Mouse (Mus musculus): ENCODE data around the gene Krtcap3.
"Not testable (repeated sequence)": the region's sequence is repeated elsewhere in the genome, so short reads cannot be mapped to it uniquely, and the experiment has no call there.

Krtcap3 gene

GRCm38 (mm10) chr5:31251541-31252101 lies at the start of gene Krtcap3:
Krtcap3 (plus strand) TSS chr5:31251691.
- peak in 1 of 2 experiments; percentile 38 for DNase-seq (ENCODE audit: low spot score in 2 of 2)

GRCm38 (mm10) chr5:31201742-31202590 lies 49.5 kb upstream of the Krtcap3 start, which contains the start of gene Zfp513:
Zfp513 (minus strand) TSS chr5:31202303.
- peak; percentile 85 to 94 for DNase-seq (ENCODE audit: low spot score in 2 of 2)

GRCm38 (mm10) chr5:31202933-31203332 lies 48.6 kb upstream of the Krtcap3 start:
- DNase-seq (ENCODE audit: low spot score in 2 of 2): no peak

- no peak for DNase-seq (ENCODE audit: low spot score in 2 of 2)
Observed at GRCm38 (mm10) chr5:31203866-31204265, 47.6 kb upstream of the Krtcap3 start.

- no peak for DNase-seq (ENCODE audit: low spot score in 2 of 2)
Observed at GRCm38 (mm10) chr5:31204421-31204820, 47.1 kb upstream of the Krtcap3 start.

GRCm38 (mm10) chr5:31216554-31216953 lies 34.9 kb upstream of the Krtcap3 start:
- DNase-seq (ENCODE audit: low spot score in 2 of 2): not testable (repeated sequence)

- peak in 1 of 2 experiments; percentile 72 for DNase-seq (ENCODE audit: low spot score in 2 of 2)
Observed at GRCm38 (mm10) chr5:31218294-31218693, 33.2 kb upstream of the Krtcap3 start.

GRCm38 (mm10) chr5:31219070-31219469 lies 32.4 kb upstream of the Krtcap3 start:
- peak in 1 of 2 experiments; percentile 52 for DNase-seq (ENCODE audit: low spot score in 2 of 2)

GRCm38 (mm10) chr5:31219474-31219873 lies 32.0 kb upstream of the Krtcap3 start:
- DNase-seq (ENCODE audit: low spot score in 2 of 2): no peak

- no peak for DNase-seq (ENCODE audit: low spot score in 2 of 2)
Observed at GRCm38 (mm10) chr5:31219911-31220447, 31.5 kb upstream of the Krtcap3 start.

GRCm38 (mm10) chr5:31220448-31221303 lies 30.8 kb upstream of the Krtcap3 start, which contains the start of gene Ppm1g:
Ppm1g (minus strand) TSS chr5:31220687.
- DNase-seq (ENCODE audit: low spot score in 2 of 2): peak; percentile 99

- peak in 1 of 2 experiments; percentile 69 for DNase-seq (ENCODE audit: low spot score in 2 of 2)
Observed at GRCm38 (mm10) chr5:31221304-31221945, 30.1 kb upstream of the Krtcap3 start.

- no peak for DNase-seq (ENCODE audit: low spot score in 2 of 2)
Observed at GRCm38 (mm10) chr5:31222696-31223095, 28.8 kb upstream of the Krtcap3 start.

GRCm38 (mm10) chr5:31226641-31227040 lies 24.9 kb upstream of the Krtcap3 start:
- no peak for DNase-seq (ENCODE audit: low spot score in 2 of 2)

GRCm38 (mm10) chr5:31240637-31241521 lies 10.6 kb upstream of the Krtcap3 start, which contains the start of the genes Nrbp1 and Gm9970:
Nrbp1 (plus strand) TSS chr5:31240864.
Gm9970 (minus strand) TSS chr5:31241232.
- DNase-seq (ENCODE audit: low spot score in 2 of 2): peak; percentile 92 to 97

GRCm38 (mm10) chr5:31241522-31242034 lies 9.9 kb upstream of the Krtcap3 start:
- DNase-seq (ENCODE audit: low spot score in 2 of 2): no peak

GRCm38 (mm10) chr5:31242191-31242590 lies 9.3 kb upstream of the Krtcap3 start:
- DNase-seq (ENCODE audit: low spot score in 2 of 2): no peak

GRCm38 (mm10) chr5:31250716-31251115 lies 775 bp upstream of the Krtcap3 start:
- no peak for DNase-seq (ENCODE audit: low spot score in 2 of 2)

GRCm38 (mm10) chr5:31252151-31252550 lies 660 bp downstream of the Krtcap3 start:
- DNase-seq (ENCODE audit: low spot score in 2 of 2): no peak

All from spleen, postnatal 10 days (tissue).